Mouse (Mus musculus) erythroblast, embryonic 14.5 days (primary cell): Measurements from ENCODE around the gene Bpgm. TPM values are rescaled to one million over a fixed set of nuclear protein-coding genes. Genes with fewer than 3 reads are reported as not detected.

Experiments used
- H3K27me3 ChIP-seq: 2 replicates; pipeline ENCODE4 v1.6.1; 2012; ENCODE audit warnings: inconsistent platforms; ENCODE audit not compliant: control insufficient read depth
- H3K36me3 ChIP-seq: 2 replicates; pipeline ENCODE4 v1.6.1; 2012; ENCODE audit warnings: mild to moderate bottlenecking, inconsistent platforms; ENCODE audit not compliant: control insufficient read depth
- H3K4me1 ChIP-seq: 2 replicates; pipeline ENCODE4 v1.6.1; 2012; ENCODE audit warnings: inconsistent platforms; ENCODE audit not compliant: control insufficient read depth
- H3K4me3 ChIP-seq: replicated peaks from 2 replicates; pipeline ENCODE3; 2012; ENCODE audit warnings: moderate library complexity, mild to moderate bottlenecking, inconsistent platforms
- H3K9me3 ChIP-seq: 2 replicates; pipeline ENCODE4 v1.6.1; 2012; ENCODE audit warnings: low read length, inconsistent platforms, mixed read lengths; ENCODE audit not compliant: control insufficient read depth
- GATA1 ChIP-seq: IDR thresholded peaks from 2 replicates; pipeline ENCODE4 v1.6.1; 2012; ENCODE audit warnings: low read length, inconsistent platforms, mixed read lengths
- TAL1 ChIP-seq: IDR thresholded peaks from 3 replicates; pipeline ENCODE4 v1.6.1; 2012; ENCODE audit warnings: low read length, inconsistent platforms, mixed read lengths
- polyA plus RNA-seq: library from polyadenylated mRNA; stranded (reverse); fragments of >175 nt; gene quantifications from 2 replicates; pipeline ENCODE4 v1.2.3, GENCODE M21; 2012

The Bpgm gene
- polyA plus RNA-seq, 1 experiment, result 17.4 TPM

DNA sequence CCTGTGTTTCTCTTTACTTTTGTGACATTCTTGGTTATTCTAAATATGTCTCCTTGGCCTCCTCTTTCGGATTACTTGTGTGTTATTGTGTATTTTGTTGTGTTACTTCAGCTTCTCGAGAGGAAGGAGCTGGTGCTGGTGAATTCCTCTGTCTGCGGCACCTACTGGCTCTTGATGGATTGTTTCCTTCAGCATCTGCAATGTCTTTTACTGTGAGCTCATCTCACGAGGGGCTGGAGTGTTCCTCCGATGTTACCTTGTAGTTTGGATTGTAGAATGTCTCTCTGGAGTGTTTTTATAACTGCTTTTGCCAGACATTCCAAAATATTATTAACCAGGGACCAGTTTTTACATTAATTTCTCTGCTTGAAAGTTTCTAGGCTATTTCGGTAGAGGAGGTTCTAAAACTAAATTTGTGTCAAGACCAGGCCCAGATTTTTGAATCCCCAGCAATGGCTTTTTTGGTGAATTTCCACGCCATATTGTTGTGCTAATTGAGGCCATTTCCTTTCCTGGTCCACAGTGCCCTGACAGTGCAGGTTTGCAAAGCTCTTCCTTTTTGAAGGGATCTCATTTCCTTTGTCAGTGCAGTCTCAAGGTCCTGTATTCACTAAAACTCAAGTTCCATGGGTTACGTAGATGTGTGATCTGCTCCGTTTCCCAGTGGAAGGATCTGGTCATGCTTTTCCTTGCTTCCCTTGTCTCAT, 78.4 kb downstream of the Bpgm start:
- Histone ChIP-seq H3K27me3 (no peaks in the 10 kb centered on the region), H3K9me3 (no peaks in the 10 kb centered on the region), H3K36me3 (no peaks in the 10 kb centered on the region), H3K4me3 (no peak overlapping the region), H3K4me1 (no peaks in the 10 kb centered on the region)
- TF ChIP-seq GATA1 (no peak), TAL1 (no peak)

Other genes starting within 250 kb of the Bpgm start
- 0.52 and 0.54 TPM in 2 replicates for gene Akr1b3, start 158.7 kb upstream of the Bpgm start, polyA plus RNA-seq
- not detected in 2 replicates for gene Akr1b8, start 122.1 kb upstream of the Bpgm start, polyA plus RNA-seq
- gene Akr1b10, start 92.0 kb upstream of the Bpgm start, polyA plus RNA-seq, result not detected in 2 replicates
- not detected in 2 replicates for gene Akr1b7, start 63.9 kb upstream of the Bpgm start, polyA plus RNA-seq
- gene Cald1, start 122.3 kb downstream of the Bpgm start, polyA plus RNA-seq, result 0.26 and 0.63 TPM in 2 replicates